Mouse (Mus musculus) stomach, embryonic 15.5 days (tissue): Measurements from ENCODE around the gene Timp3. TPM values are rescaled to one million over a fixed set of nuclear protein-coding genes. Genes with fewer than 3 reads are reported as not detected.

ENCODE experiments used
- ATAC-seq: fragments of 200-750 bp; cut with Nextera tagmentation; 2 replicates; pipeline ENCODE4 v1.8.0; 2017; ENCODE audit warnings: low read depth, moderate number of reproducible peaks, moderate TSS enrichment; ENCODE audit not compliant: insufficient read depth, low FRiP score
- H3K27ac ChIP-seq: fragments of 300-500 bp; sonication (generic); 2 replicates; pipeline ENCODE4 v1.5.1; 2015; ENCODE audit warnings: mild to moderate bottlenecking, inconsistent platforms
- H3K27me3 ChIP-seq: fragments of 300-500 bp; sonication (generic); replicated peaks from 2 replicates; pipeline ENCODE4 v1.6.1; 2015; ENCODE audit warnings: inconsistent platforms
- H3K36me3 ChIP-seq: fragments of 300-500 bp; sonication (generic); 2 replicates; pipeline ENCODE4 v1.6.1; 2015; ENCODE audit warnings: inconsistent platforms
- H3K4me1 ChIP-seq: fragments of 300-500 bp; sonication (generic); 2 replicates; pipeline ENCODE4 v1.6.1; 2015; ENCODE audit warnings: inconsistent platforms
- H3K4me2 ChIP-seq: fragments of 300-500 bp; sonication (generic); 2 replicates; pipeline ENCODE4 v1.6.1; 2015; ENCODE audit warnings: mild to moderate bottlenecking, inconsistent platforms
- H3K4me3 ChIP-seq: fragments of 300-500 bp; sonication (generic); replicated peaks from 2 replicates; pipeline ENCODE4 v1.5.1; 2015; ENCODE audit warnings: inconsistent platforms
- H3K9ac ChIP-seq: fragments of 300-500 bp; sonication (generic); 2 replicates; pipeline ENCODE4 v1.6.1; 2015; ENCODE audit warnings: inconsistent platforms
- H3K9me3 ChIP-seq: fragments of 300-500 bp; sonication (generic); 2 replicates; pipeline ENCODE4 v1.6.1; 2016; ENCODE audit warnings: inconsistent platforms
- WGBS: fragments of 180-500 bp; shearing (Covaris S2); methylation state at CpG from one replicate; pipeline ENCODE4 v1.1.7; 2015; 5-methylcytosine and 5-hydroxymethylcytosine counted together
- polyA plus RNA-seq: library from polyadenylated mRNA; unstranded; fragments of >200 nt; fragmentation: Nextera tagmentation; extraction: Ambion mirVana; gene quantifications from 2 replicates; pipeline ENCODE4 v1.2.1, GENCODE M21; 2015

Gene Timp3
- polyA plus RNA-seq, 1 experiment from 2014 or later: 63.5 TPM

DNA sequence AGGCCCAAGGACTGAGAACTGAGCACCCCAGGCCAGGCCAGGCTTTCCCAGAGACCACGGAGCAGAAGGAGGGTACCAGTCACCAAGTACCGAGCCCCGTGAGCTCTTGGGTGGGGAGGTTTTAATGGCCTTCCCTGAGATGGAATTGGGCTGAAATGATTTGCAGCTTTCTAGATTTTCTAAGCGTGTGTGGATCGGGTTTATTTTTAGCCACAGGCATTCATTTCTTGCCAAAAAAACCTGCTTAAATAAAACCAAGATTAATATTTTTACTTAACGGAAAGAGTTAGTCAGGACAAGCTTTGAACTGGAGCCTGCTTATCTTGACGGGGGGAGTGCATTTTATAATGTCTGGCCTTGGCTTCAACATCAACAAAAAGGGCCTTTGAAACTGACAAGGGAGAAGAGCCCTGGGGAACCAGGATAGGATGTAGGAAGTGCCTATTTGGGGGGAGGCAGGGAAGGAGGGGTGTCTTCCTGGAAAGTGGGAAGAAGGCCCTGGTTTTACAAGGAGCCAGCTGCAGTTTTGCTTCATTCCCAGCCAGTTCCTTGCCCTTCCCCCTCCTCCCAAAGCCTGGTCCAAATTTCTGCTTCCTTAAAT, 31.6 kb downstream of the Timp3 start:
- WGBS: 12% methylated on average over 7 of the region's 7 CpGs
- ATAC-seq: no peak
- H3K27me3 ChIP-seq: no peaks in the 10 kb centered on the region
- peak overlapping the region; percentile 26; the same call in 1 of the 2 replicates for H3K4me2 ChIP-seq
- H3K9me3 ChIP-seq: no peaks in the 10 kb centered on the region
- H3K36me3 ChIP-seq: no peaks in the 10 kb centered on the region
- H3K27ac ChIP-seq: peak overlapping the region; percentile 74
- peaks cover 43% of the 10 kb centered on the region for H3K4me1 ChIP-seq
- H3K4me3 ChIP-seq: no peak overlapping the region
- H3K9ac ChIP-seq: no peak overlapping the region

DNA sequence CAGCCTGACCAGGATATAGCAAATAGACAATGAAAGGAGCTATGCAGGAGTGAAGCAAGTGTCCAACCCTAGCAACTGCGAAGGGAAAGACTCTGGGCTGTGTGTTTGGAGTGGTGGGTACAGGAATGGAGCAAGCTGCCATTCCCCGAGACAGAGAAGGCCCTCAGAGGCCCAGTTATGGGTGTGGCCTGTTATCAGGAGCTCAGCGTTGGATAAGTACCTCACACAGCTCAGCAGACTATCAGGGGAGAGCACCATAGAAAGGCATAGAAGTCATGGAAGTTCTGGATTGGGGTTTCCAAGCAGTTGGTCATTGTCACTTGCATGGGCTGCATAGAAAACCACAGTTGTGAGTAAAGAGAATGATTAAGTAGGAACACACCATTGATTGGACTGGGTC, 32.8 kb downstream of the Timp3 start:
- ATAC-seq: peak; percentile 56; the same call in 1 of the 2 replicates
- WGBS: 55% methylated on average over 3 of the region's 3 CpGs
- H3K27ac ChIP-seq: no peak overlapping the region; the same call in 1 of the 2 replicates

DNA sequence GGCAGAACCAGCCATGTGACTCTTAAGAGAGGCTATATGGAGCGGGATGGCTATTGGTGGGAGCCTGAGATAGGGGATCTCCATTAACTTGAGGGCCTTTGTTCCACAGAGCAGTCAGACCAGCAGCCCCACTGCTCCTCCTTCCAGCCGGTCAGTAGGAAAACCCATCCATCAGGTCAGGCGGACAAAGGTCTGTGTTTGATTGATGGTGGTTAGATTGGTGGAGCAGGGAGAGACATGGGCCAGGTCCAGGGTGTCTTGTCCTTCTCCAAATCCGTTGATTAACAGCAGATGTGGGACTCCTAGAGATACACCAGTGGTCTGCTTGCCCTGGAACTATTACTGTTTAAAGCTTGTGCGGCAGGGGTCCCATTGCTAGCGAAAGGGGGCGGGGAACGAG, 34.4 kb downstream of the Timp3 start:
- Histone ChIP-seq H3K4me1 (peaks cover 64% of the 10 kb centered on the region), H3K36me3 (no peaks in the 10 kb centered on the region), H3K27ac (no peak overlapping the region), H3K4me2 (no peak overlapping the region), H3K9ac (no peak overlapping the region), H3K9me3 (no peaks in the 10 kb centered on the region), H3K27me3 (no peaks in the 10 kb centered on the region), H3K4me3 (no peak overlapping the region)
- ATAC-seq: no peak
- 33% methylated on average over 8 of the region's 8 CpGs for WGBS

More for the DNA sequence above, 32.8 kb downstream of the Timp3 start:
- peaks cover 48% of the 10 kb centered on the region for H3K4me1 ChIP-seq
- H3K9ac ChIP-seq: no peak overlapping the region
- H3K4me3 ChIP-seq: no peak overlapping the region
- H3K36me3 ChIP-seq: no peaks in the 10 kb centered on the region
- H3K9me3 ChIP-seq: no peaks in the 10 kb centered on the region
- H3K27me3 ChIP-seq: no peaks in the 10 kb centered on the region
- no peak overlapping the region for H3K4me2 ChIP-seq

DNA sequence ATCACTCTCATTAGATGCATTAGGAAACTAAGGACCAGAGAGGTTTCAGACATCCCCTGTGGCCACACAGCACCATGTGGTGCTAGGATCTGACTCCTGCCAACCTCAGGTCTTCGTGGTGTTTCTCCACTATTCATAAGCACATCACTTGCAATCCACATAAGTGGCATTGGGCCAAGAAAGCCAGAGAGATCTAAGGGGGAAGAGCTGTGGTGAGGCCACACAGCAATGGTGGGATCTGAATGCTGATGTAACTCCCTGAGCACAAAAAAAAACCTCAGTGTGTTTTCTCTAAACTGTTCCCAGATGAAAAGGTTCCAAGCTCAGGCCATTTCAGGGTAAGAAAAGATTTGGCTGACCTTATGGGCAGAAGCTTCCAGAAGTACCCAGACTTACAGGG, 36.3 kb downstream of the Timp3 start:
- ATAC-seq: no peak
- no peak overlapping the region for H3K9ac ChIP-seq
- 43% methylated on average over 1 of the region's 1 CpGs for WGBS
- H3K27ac ChIP-seq: no peak overlapping the region
- no peaks in the 10 kb centered on the region for H3K27me3 ChIP-seq
- H3K36me3 ChIP-seq: no peaks in the 10 kb centered on the region
- H3K4me1 ChIP-seq: peaks cover 67% of the 10 kb centered on the region
- H3K9me3 ChIP-seq: no peaks in the 10 kb centered on the region
- H3K4me3 ChIP-seq: no peak overlapping the region
- no peak overlapping the region for H3K4me2 ChIP-seq

DNA sequence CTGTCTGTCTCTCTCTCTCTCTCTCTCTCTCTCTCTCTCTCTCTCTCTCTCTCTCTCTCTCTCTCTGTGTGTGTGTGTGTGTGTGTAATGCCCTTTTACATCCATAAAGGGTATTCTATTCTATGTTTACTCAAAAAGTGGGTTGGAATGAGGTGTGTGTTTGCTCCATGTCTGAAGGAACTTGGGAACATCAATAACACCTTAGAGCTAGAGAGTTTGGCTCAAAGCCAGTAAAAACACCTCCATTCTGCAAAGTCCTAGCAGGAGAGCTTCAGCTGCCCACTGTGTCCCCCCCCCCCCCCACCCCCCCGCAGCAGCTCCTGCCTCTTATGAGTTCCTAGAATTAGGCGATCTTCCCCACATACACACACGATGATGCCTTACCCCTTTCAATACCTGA, 37.1 kb downstream of the Timp3 start:
- no peak overlapping the region for H3K27ac ChIP-seq
- no peak overlapping the region for H3K9ac ChIP-seq
- H3K4me3 ChIP-seq: no peak overlapping the region
- H3K27me3 ChIP-seq: no peaks in the 10 kb centered on the region
- H3K4me2 ChIP-seq: no peak overlapping the region
- no peaks in the 10 kb centered on the region for H3K9me3 ChIP-seq
- no peak for ATAC-seq
- H3K36me3 ChIP-seq: no peaks in the 10 kb centered on the region
- peaks cover 67% of the 10 kb centered on the region for H3K4me1 ChIP-seq
- 30% methylated on average over 3 of the region's 3 CpGs for WGBS

DNA sequence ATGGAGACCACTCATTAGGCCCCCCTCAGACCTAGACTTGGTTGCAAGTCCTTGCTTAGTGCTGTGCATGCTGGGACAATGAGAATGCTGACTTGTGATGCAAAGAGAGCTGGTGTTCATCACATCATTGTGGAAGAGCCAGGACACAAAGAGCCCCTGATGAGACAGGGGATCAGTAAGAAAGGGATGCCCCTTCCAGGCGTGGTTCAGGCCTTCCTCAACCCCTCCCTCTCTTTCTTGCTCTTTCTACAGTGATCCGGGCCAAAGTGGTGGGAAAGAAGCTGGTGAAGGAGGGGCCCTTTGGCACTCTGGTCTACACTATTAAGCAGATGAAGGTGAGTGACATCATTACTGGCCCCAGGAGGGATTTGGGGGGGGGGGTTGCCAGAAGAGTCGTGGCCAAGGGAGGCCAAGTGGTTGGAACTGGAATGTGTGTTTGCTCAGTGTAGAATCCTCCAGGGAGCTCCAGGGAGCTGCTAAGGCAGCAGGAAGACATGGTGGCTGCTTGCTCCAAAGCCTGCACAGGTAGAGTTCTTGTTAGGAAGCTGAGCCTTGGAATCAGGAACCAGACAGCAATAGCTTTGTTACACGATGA, 38.0 kb downstream of the Timp3 start:
- ATAC-seq: no peak
- Histone ChIP-seq H3K4me3 (no peak overlapping the region), H3K4me1 (peaks cover 65% of the 10 kb centered on the region), H3K36me3 (no peaks in the 10 kb centered on the region), H3K27me3 (no peaks in the 10 kb centered on the region), H3K27ac (no peak overlapping the region), H3K4me2 (no peak overlapping the region), H3K9me3 (no peaks in the 10 kb centered on the region), H3K9ac (no peak overlapping the region)
- 69% methylated on average over 4 of the region's 4 CpGs for WGBS

DNA sequence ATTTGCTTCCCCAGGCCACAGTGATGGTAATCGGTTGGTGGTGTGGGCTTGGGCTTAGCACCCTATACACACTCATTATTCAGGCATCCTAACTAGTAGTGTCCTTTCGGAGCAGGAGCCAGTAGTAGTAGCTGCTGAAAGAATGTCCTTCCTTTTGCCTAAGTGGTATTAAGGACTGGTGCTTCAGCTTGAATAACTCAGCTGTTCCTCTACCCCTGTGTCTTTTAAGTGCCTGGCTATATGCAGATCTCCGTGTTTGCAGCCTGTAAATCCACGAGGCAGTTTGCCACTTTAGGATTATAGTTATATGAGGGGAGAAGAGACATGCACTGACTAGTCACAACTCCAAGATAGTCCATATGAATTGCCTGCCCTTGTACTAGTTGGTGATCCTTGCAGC, 38.9 kb downstream of the Timp3 start:
- Histone ChIP-seq H3K9ac (no peak overlapping the region), H3K27me3 (no peaks in the 10 kb centered on the region), H3K9me3 (no peaks in the 10 kb centered on the region), H3K27ac (peak overlapping the region; percentile 85), H3K4me3 (no peak overlapping the region), H3K36me3 (no peaks in the 10 kb centered on the region), H3K4me2 (no peak overlapping the region), H3K4me1 (peaks cover 62% of the 10 kb centered on the region)
- no peak for ATAC-seq
- WGBS: 68% methylated on average over 4 of the region's 4 CpGs

DNA sequence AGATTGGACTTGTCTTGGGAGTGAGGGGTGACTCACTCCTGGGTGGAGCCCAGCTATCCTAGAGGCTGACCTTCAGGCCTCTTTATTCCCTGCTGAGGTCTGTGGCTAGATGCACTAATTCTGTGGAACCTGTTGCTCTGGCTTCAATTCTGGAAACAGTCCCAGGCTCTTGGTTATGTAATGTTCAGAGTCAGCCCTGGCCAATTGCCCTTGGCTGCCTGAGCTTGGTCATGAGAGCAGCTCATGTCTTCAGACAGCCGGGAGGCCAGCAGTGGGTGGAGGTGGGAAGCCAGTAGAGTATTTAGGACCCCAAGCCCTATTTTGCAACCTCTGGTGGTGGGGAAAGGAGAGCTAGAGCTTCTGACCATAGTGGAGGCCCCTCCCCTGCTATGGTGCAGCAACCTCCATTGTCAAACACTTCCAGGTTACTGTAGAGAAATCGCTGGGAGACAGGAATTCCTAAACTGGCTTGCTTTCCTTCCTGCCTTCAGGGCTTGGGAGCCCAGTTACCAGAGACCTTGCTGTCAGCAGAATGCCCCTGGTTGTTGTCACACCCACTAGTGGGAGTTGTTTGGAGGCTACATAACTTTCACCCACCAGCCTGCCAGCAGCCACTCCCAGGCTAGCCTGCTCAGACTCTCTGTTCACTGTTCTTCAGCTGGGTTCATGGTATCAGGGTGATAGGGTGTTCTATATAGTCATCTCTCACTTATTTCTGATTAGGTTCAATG, 39.6 kb downstream of the Timp3 start:
- peaks cover 57% of the 10 kb centered on the region for H3K4me1 ChIP-seq
- H3K27me3 ChIP-seq: no peaks in the 10 kb centered on the region
- no peak overlapping the region for H3K4me3 ChIP-seq
- H3K4me2 ChIP-seq: no peak overlapping the region
- no peak overlapping the region for H3K9ac ChIP-seq
- peak overlapping the region; percentile 85 for H3K27ac ChIP-seq
- ATAC-seq: peak; percentile 67
- H3K36me3 ChIP-seq: peaks cover 6% of the 10 kb centered on the region
- WGBS: 37% methylated on average over 2 of the region's 2 CpGs
- H3K9me3 ChIP-seq: no peaks in the 10 kb centered on the region

DNA sequence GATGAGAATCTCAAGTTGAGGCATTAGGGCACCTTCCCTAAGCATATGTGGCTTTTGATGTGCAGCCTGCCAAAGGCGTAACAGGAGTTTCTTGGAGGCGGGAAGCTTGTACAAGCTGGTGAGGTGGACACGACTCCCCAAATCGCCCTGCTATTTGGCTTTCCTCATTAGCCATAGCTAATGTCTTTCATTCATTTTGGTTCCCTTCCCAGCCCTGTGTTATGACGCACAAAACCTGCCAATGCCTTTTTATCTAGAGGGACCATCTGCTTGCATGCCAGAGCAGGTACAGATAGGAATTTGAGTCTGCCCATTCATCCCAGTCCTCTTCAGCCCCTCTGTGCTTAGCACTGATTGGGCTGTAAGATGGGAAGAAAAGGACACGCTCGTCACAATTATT, 40.2 kb downstream of the Timp3 start:
- no peaks in the 10 kb centered on the region for H3K9me3 ChIP-seq
- peak overlapping the region; percentile 85; the same call in 1 of the 2 replicates for H3K27ac ChIP-seq
- no peaks in the 10 kb centered on the region for H3K27me3 ChIP-seq
- no peak overlapping the region for H3K9ac ChIP-seq
- 77% methylated on average over 7 of the region's 7 CpGs for WGBS
- H3K4me3 ChIP-seq: no peak overlapping the region
- no peak for ATAC-seq
- peaks cover 57% of the 10 kb centered on the region for H3K4me1 ChIP-seq
- no peak overlapping the region for H3K4me2 ChIP-seq
- peaks cover 6% of the 10 kb centered on the region for H3K36me3 ChIP-seq

DNA sequence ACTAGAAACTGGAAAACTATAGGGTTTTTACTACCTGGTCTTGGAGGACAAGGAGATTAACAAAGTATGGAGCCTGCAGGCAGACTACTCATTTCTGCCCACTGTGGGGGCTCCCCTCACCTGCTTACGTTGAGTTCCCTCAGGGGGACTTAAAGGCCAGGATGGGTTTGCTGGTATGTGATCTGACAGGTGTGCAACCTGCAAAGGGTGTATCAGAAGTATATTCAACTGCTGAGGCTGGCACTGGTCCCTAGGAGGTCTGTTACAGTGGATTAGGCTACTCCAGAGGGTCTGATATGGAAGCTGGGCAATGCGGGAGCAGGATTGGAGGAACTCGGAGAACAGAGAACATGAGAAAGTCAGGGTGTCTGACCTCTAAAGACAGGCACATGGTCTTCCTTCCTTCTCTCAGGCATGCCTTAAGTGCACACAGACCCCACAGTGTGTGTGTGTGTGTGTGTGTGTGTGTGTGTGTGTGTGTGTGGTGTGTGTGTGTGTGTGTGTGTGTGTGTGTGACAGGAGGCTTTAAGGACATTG, 40.9 kb downstream of the Timp3 start:
- Histone ChIP-seq H3K9ac (no peak overlapping the region), H3K27ac (peak overlapping the region; percentile 37), H3K27me3 (no peaks in the 10 kb centered on the region), H3K4me1 (peaks cover 57% of the 10 kb centered on the region), H3K36me3 (peaks cover 6% of the 10 kb centered on the region), H3K4me3 (no peak overlapping the region), H3K9me3 (no peaks in the 10 kb centered on the region), H3K4me2 (no peak overlapping the region)
- 73% methylated on average over 3 of the region's 3 CpGs for WGBS
- no peak for ATAC-seq

DNA sequence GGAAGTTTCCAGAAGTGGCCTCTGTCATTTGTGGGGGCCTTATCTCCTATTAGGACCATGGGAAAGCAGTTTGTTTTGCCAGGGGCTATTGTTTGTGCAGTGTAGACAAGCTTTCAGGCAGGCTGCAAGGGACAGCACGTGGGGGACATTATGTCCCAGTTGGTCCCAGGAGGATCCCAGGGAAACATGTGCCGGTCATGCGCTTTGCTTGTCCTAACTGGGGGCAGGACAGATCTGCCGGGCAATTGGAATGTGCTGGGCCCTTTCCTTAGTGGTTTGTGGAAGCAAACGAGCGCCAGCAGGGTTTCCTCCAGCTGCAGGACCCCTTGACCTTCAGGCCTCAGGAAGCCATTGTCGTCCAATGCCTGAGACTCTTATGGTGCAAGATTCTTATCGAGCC, 41.4 kb downstream of the Timp3 start:
- no peaks in the 10 kb centered on the region for H3K9me3 ChIP-seq
- no peak overlapping the region for H3K9ac ChIP-seq
- no peak overlapping the region for H3K27ac ChIP-seq
- no peak overlapping the region for H3K4me2 ChIP-seq
- 48% methylated on average over 8 of the region's 8 CpGs for WGBS
- no peaks in the 10 kb centered on the region for H3K27me3 ChIP-seq
- peak; percentile 11 for ATAC-seq
- peaks cover 6% of the 10 kb centered on the region for H3K36me3 ChIP-seq
- H3K4me3 ChIP-seq: no peak overlapping the region
- H3K4me1 ChIP-seq: peaks cover 55% of the 10 kb centered on the region

DNA sequence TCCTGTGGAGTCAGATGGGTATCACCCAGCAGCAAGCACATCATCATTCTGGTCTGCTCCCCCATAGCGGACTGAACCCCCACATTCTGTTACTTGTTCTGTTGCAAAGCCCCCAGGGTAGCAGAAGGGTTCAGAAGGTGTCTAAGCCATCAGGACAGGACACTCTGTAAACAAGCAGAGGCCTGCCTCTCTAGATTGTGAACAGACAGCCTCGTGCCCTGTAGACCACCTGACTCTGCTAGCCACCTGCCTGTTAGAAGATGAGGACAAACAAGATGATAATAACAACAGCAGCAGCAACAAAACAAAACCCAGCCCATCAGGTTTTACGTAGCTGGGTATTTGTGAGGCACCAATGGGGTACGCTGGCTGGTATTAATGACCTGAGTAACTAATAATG, 42.0 kb downstream of the Timp3 start:
- Histone ChIP-seq H3K4me3 (no peak overlapping the region), H3K4me2 (no peak overlapping the region), H3K27me3 (no peaks in the 10 kb centered on the region), H3K4me1 (peaks cover 51% of the 10 kb centered on the region), H3K27ac (no peak overlapping the region; the same call in 1 of the 2 replicates), H3K9me3 (no peaks in the 10 kb centered on the region), H3K36me3 (peaks cover 6% of the 10 kb centered on the region), H3K9ac (no peak overlapping the region)
- no peak for ATAC-seq
- WGBS: 76% methylated on average over 4 of the region's 4 CpGs
